Mouse (Mus musculus): ENCODE results near the gene C2cd4c. TPM values are rescaled to one million over a fixed set of nuclear protein-coding genes. Genes with fewer than 3 reads are reported as not detected.
A peak's percentile ranks its signal among the peaks of the same experiment; 100 is the strongest.

C2cd4c gene
- polyA plus RNA-seq, 1 experiment from 2014 or later: 1.3 TPM

DNA sequence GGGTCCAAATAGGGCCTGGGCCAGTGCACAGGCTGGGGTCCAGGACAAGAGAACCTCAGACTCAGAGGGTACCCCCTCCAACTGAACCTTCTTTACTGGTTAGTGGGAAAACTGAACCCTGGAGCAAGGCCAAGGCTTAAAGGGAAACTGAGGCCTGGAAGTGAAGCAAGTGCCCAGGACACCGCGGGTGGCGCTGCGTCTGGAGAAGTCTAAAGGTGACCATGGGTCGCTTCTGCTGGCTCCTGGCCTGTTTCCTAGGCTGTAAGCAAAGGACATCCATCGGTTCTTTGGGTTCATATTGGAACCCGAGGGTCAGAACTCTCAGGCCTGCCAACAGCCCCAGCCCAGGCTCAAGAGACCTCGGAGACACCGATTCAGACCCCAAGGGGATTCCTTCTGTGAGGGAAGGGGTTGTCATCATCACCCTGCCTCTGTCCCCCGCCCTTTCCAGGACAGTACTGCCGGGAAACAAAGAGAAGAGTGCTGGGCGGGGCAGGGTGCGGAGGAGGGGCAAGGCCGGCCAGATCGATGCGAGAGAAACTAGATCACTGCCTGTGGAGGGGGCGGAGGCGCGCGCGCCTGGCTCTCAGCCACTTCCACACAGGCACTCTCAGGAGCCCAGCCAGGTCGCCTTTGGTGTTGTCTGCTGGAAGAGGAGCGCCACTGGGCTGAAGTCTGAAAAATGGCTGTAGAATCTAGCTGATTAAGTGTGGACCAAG is 24.8 kb upstream of the C2cd4c start:
- peak overlapping the region; percentile 94 for H3K27ac ChIP-seq (ENCODE audit: low read depth, low read length)
- peaks cover 13% of the 10 kb centered on the region; the same call in 1 of the 2 replicates for H3K4me1 ChIP-seq (ENCODE audit: control insufficient read depth, insufficient read depth, low read length)
- peak; percentile 23; the same call in 1 of the 2 replicates for ATAC-seq (ENCODE audit: low read depth)
- peak overlapping the region; percentile 78 for H3K4me2 ChIP-seq (ENCODE audit: low read depth, low read length)
- H3K9ac ChIP-seq (replicated peaks; ENCODE audit: low read depth, low read length): peak overlapping the region; percentile 89
- H3K9me3 ChIP-seq (ENCODE audit: control insufficient read depth, low read length): no peaks in the 10 kb centered on the region
- 5% methylated on average over 23 of the region's 23 CpGs for WGBS
- H3K36me3 ChIP-seq (ENCODE audit: control insufficient read depth, insufficient read depth, low read length): no peaks in the 10 kb centered on the region
- peaks cover 8% of the 10 kb centered on the region; the same call in 1 of the 2 replicates for H3K27me3 ChIP-seq (ENCODE audit: control insufficient read depth, insufficient read depth, low read length)
- H3K4me3 ChIP-seq (ENCODE audit: low read depth, low read length): peak overlapping the region; percentile 79

DNA sequence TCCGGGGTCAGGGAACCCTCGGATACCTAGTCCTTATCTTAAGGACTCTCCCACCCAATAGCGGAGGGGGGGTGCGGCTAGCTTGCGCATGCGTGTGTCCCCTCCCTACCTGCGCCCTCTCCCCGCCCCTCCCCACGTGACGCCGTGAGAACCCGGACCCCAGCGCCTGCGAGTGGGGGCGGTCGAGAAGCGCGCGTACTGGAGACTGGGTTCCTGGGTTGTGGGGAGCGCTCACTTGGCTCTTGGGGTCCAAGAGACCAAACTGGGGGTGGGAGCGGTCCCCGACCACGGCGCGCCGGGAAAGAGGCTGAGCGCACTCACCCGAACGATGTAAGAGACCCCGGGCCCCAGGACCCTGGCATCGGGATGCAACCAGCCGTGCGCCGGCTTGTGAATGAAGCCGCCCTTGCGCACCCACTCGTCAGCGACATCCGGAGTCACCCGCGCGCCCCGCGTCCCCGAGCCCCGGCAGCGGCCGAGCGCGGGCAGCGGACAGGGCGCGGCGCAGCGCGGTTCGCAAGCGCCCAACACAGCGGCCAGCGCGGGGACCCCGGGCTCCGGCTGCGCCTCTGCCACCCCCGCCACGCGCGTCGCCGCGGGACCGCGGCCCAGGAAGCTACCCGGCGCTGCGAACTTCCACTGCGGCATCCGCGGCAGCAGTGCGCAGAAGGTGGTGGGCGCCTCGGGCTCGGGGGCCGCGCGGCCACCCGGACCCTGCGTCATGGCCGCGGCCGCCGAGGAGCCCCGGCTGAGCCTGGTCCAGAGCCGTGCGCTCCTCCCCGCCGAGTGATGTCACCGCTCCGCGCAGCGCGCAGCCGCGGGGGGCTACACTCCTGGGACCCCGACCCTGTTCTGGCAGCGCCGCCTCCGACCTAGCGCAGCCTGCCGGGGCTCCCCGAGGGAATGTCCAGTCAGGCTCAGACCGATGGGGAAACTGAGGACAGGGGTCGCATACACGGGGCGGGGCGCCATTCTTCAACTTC is 23.6 kb upstream of the C2cd4c start, which contains the start of gene Shc2:
Gene Shc2, minus strand, starts transcription at position 791 of the 983 bp plus-strand sequence.
- Histone ChIP-seq H3K36me3 (ENCODE audit: control insufficient read depth, insufficient read depth, low read length) (no peaks in the 10 kb centered on the region), H3K4me3 (ENCODE audit: low read depth, low read length) (peak within 1 kb of the TSS; percentile 79), H3K27me3 (ENCODE audit: control insufficient read depth, insufficient read depth, low read length) (peaks cover 8% of the 10 kb centered on the region; the same call in 1 of the 2 replicates), H3K4me1 (ENCODE audit: control insufficient read depth, insufficient read depth, low read length) (peaks cover 13% of the 10 kb centered on the region; the same call in 1 of the 2 replicates), H3K9me3 (ENCODE audit: control insufficient read depth, low read length) (no peaks in the 10 kb centered on the region), H3K27ac (ENCODE audit: low read depth, low read length) (peak within 1 kb of the TSS; percentile 94), H3K4me2 (ENCODE audit: low read depth, low read length) (peak within 1 kb of the TSS; percentile 78), H3K9ac (replicated peaks; ENCODE audit: low read depth, low read length) (peak within 1 kb of the TSS; percentile 89)
- WGBS: under 1% methylated on average over 103 of the region's 116 CpGs
- ATAC-seq (ENCODE audit: low read depth): peak; percentile 91

DNA sequence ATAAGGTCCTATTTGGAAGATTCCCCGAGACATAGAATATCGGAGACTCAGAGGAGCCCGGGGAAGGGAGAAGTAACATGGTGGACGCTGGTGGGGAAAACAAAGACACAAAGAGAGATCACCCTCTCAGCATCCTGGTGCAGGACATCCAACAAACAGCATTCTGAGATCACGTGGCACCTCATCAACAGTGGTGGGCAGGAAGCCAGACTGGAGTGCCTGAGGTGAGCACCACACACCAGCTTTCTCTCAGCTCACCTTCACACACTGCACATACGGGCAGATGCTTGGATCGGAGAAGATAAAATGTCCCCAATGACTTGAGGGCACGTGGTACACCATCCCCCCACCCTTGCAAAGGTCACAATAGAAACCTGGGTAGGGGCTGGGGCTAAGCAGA is 22.5 kb upstream of the C2cd4c start:
- H3K27me3 ChIP-seq (ENCODE audit: control insufficient read depth, insufficient read depth, low read length): peaks cover 8% of the 10 kb centered on the region; the same call in 1 of the 2 replicates
- H3K4me2 ChIP-seq (ENCODE audit: low read depth, low read length): peak overlapping the region; percentile 78
- H3K9me3 ChIP-seq (ENCODE audit: control insufficient read depth, low read length): no peaks in the 10 kb centered on the region
- WGBS: 70% methylated on average over 8 of the region's 8 CpGs
- H3K27ac ChIP-seq (ENCODE audit: low read depth, low read length): peak overlapping the region; percentile 94
- peak overlapping the region; percentile 89 for H3K9ac ChIP-seq (replicated peaks; ENCODE audit: low read depth, low read length)
- peaks cover 13% of the 10 kb centered on the region; the same call in 1 of the 2 replicates for H3K4me1 ChIP-seq (ENCODE audit: control insufficient read depth, insufficient read depth, low read length)
- peak overlapping the region; percentile 79 for H3K4me3 ChIP-seq (ENCODE audit: low read depth, low read length)
- ATAC-seq (ENCODE audit: low read depth): no peak; the same call in 1 of the 2 replicates
- H3K36me3 ChIP-seq (ENCODE audit: control insufficient read depth, insufficient read depth, low read length): no peaks in the 10 kb centered on the region

DNA sequence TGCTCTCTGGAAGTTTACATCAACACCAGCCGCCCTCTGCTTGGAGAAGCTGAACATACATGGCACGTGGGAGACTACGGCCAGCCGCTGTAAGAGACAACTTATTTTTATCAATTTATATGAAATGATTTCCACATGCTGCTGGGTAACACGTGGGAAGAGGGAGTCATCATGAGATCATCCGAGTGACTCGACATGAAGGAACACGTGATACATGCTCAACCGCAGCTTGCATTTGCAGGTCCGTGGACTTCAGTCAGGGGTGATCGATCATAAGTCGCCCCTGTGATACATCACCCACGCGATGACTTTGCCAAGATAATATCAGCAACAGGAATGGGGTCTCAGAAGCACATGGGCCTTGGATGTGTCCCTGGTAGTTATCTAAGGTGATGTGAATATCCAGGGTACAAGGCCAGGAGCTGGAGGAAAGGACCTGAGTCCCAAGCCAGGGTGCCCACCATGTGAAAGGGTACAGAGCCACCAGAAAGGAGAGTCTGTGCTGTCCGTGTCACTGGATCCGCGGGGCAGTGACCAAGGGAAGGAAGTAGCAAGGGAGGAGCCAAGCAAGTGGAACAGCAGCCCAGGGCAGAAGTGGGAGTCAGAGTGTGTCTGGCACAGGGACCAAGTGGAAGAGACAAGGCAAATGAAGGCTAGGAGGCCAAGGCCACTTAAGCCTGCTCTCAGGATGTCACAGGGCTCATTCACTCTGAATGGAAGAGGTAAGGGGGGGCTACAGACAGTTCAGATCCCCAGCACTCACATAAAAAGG is 19.4 kb upstream of the C2cd4c start:
- Histone ChIP-seq H3K9me3 (ENCODE audit: control insufficient read depth, low read length) (no peaks in the 10 kb centered on the region), H3K27ac (ENCODE audit: low read depth, low read length) (no peak overlapping the region), H3K4me1 (ENCODE audit: control insufficient read depth, insufficient read depth, low read length) (peaks cover 5% of the 10 kb centered on the region; the same call in 1 of the 2 replicates), H3K4me2 (ENCODE audit: low read depth, low read length) (no peak overlapping the region), H3K9ac (replicated peaks; ENCODE audit: low read depth, low read length) (no peak overlapping the region), H3K36me3 (ENCODE audit: control insufficient read depth, insufficient read depth, low read length) (no peaks in the 10 kb centered on the region), H3K27me3 (ENCODE audit: control insufficient read depth, insufficient read depth, low read length) (no peaks in the 10 kb centered on the region), H3K4me3 (ENCODE audit: low read depth, low read length) (no peak overlapping the region)
- ATAC-seq (ENCODE audit: low read depth): no peak
- 85% methylated on average over 17 of the region's 17 CpGs for whole genome bisulfite sequencing

DNA sequence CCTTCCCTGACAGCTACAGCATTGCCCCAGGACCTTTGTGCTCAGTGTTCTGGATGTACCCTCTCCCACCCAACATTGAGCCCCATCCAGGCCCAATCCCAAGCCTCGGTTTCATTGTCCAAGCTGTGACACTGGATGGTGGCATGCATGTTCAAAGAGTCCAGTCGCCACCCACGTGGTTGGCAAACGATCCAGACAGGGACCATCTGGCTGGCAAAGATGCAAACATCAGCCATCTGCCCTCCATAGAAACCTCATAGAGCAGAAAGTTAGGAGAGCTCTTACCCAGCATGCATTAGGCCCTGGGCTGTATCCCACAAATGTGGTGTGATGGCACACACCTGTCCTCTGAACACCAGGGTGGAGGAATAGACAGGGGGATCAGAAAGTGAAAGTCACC is 17.6 kb upstream of the C2cd4c start:
- ATAC-seq (ENCODE audit: low read depth): no peak
- 65% methylated on average over 4 of the region's 4 CpGs for WGBS

DNA sequence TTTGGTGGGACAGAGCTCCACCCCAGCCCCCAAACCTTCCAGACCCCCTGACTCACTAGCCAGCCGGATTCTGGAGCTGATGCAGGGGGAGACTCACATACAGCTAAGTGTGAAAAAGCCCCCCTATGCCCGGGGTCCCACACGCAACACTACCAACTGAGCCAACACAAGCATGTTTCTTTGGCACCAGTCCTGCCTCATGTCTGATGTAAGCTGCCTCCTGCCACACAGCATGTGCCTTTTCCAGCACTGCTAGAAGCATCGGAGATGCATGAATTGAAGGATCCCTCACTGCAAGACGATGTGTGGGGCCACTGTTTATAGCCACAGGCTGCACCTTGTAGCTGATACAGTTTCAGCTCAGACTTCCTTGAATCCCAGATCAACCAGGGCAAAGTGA is 14.6 kb upstream of the C2cd4c start:
- H3K27me3 ChIP-seq (ENCODE audit: control insufficient read depth, insufficient read depth, low read length): no peaks in the 10 kb centered on the region
- WGBS: 84% methylated on average over 5 of the region's 5 CpGs
- H3K4me3 ChIP-seq (ENCODE audit: low read depth, low read length): no peak overlapping the region
- H3K4me2 ChIP-seq (ENCODE audit: low read depth, low read length): no peak overlapping the region
- no peak for ATAC-seq (ENCODE audit: low read depth)
- H3K36me3 ChIP-seq (ENCODE audit: control insufficient read depth, insufficient read depth, low read length): no peaks in the 10 kb centered on the region
- H3K4me1 ChIP-seq (ENCODE audit: control insufficient read depth, insufficient read depth, low read length): no peaks in the 10 kb centered on the region
- H3K27ac ChIP-seq (ENCODE audit: low read depth, low read length): no peak overlapping the region
- no peak overlapping the region for H3K9ac ChIP-seq (replicated peaks; ENCODE audit: low read depth, low read length)
- no peaks in the 10 kb centered on the region for H3K9me3 ChIP-seq (ENCODE audit: control insufficient read depth, low read length)

More for the DNA sequence above, 17.6 kb upstream of the C2cd4c start:
- Histone ChIP-seq H3K9me3 (ENCODE audit: control insufficient read depth, low read length) (no peaks in the 10 kb centered on the region), H3K9ac (replicated peaks; ENCODE audit: low read depth, low read length) (no peak overlapping the region), H3K4me3 (ENCODE audit: low read depth, low read length) (no peak overlapping the region), H3K4me2 (ENCODE audit: low read depth, low read length) (no peak overlapping the region), H3K36me3 (ENCODE audit: control insufficient read depth, insufficient read depth, low read length) (no peaks in the 10 kb centered on the region), H3K4me1 (ENCODE audit: control insufficient read depth, insufficient read depth, low read length) (0 out of 2 replicates have a peak, but pooled peaks cover 1% of the 10 kb centered on the region), H3K27me3 (ENCODE audit: control insufficient read depth, insufficient read depth, low read length) (no peaks in the 10 kb centered on the region), H3K27ac (ENCODE audit: low read depth, low read length) (no peak overlapping the region)

DNA sequence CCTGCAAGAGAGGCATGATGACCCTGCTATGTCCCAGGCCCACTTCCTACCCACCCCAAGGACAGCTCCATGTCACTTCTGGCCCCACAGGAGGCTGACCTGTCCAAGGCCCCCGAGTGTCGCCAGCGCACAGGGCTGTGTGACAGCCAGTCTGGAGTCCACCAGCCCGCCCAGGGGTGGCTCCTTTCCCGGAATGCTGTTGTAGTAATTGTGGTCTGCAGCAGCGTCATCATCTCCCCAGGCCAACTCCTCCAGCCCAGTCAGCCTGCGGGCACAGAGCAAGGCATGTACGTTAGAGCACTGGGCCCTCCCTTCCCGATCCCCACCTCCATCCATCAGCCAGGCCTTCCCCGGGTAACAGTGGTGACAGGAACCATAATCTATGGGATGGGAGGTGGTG is 12.3 kb upstream of the C2cd4c start:
- 86% methylated on average over 10 of the region's 10 CpGs for WGBS
- ATAC-seq (ENCODE audit: low read depth): no peak
- H3K4me1 ChIP-seq (ENCODE audit: control insufficient read depth, insufficient read depth, low read length): no peaks in the 10 kb centered on the region
- H3K9me3 ChIP-seq (ENCODE audit: control insufficient read depth, low read length): no peaks in the 10 kb centered on the region
- H3K27me3 ChIP-seq (ENCODE audit: control insufficient read depth, insufficient read depth, low read length): no peaks in the 10 kb centered on the region
- no peak overlapping the region for H3K27ac ChIP-seq (ENCODE audit: low read depth, low read length)
- no peak overlapping the region for H3K4me2 ChIP-seq (ENCODE audit: low read depth, low read length)
- no peak overlapping the region for H3K4me3 ChIP-seq (ENCODE audit: low read depth, low read length)
- no peak overlapping the region for H3K9ac ChIP-seq (replicated peaks; ENCODE audit: low read depth, low read length)
- no peaks in the 10 kb centered on the region for H3K36me3 ChIP-seq (ENCODE audit: control insufficient read depth, insufficient read depth, low read length)

DNA sequence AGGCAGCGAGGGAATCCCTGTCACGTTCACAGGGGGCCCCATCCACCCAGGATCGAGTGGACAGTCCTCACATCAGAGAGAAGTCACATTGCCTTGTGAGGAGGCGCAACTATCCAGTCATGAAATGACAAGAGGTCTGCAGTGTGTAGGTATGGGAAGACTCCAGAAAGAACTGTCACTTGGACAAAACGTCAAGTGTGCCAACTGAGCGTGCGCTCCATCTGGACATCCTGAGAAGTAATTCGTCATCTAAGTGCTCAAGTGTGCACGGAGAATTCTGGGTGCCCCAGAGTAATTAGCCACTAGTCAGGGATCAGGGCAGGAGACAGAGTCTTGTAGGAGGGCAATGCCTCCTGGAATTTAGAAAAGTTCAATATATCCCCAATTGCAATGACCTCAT is 11.6 kb upstream of the C2cd4c start:
- no peak for ATAC-seq (ENCODE audit: low read depth)

More for the DNA sequence above, 11.6 kb upstream of the C2cd4c start:
- no peaks in the 10 kb centered on the region for H3K36me3 ChIP-seq (ENCODE audit: control insufficient read depth, insufficient read depth, low read length)
- H3K4me3 ChIP-seq (ENCODE audit: low read depth, low read length): no peak overlapping the region
- H3K4me1 ChIP-seq (ENCODE audit: control insufficient read depth, insufficient read depth, low read length): no peaks in the 10 kb centered on the region
- WGBS: 83% methylated on average over 9 of the region's 9 CpGs
- H3K27ac ChIP-seq (ENCODE audit: low read depth, low read length): no peak overlapping the region
- no peak overlapping the region for H3K4me2 ChIP-seq (ENCODE audit: low read depth, low read length)
- H3K9me3 ChIP-seq (ENCODE audit: control insufficient read depth, low read length): no peaks in the 10 kb centered on the region
- no peak overlapping the region for H3K9ac ChIP-seq (replicated peaks; ENCODE audit: low read depth, low read length)
- no peaks in the 10 kb centered on the region for H3K27me3 ChIP-seq (ENCODE audit: control insufficient read depth, insufficient read depth, low read length)

Data from neural tube, embryonic 14.5 days (tissue).